Mouse (Mus musculus): ENCODE results near the gene Mink1. TPM values are rescaled to one million over a fixed set of nuclear protein-coding genes. Genes with fewer than 3 reads are reported as not detected.

The Mink1 gene
- polyA plus RNA-seq, 1 experiment = 41.3 TPM

GRCm38 (mm10) chr11:70623053-70623742, 60.5 kb downstream of the Mink1 start:
- WGBS = 65% methylated on average over 10 of the region's 10 CpGs
- DNase-seq (ENCODE audit: low read depth, low spot score) = no peak

- WGBS = 53% methylated on average over 4 of the region's 4 CpGs
These were observed 62.8 kb downstream of the Mink1 start for GRCm38 (mm10) chr11:70625473-70625872.

GRCm38 (mm10) chr11:70626877-70627276, 64.2 kb downstream of the Mink1 start:
- WGBS = 52% methylated on average over 4 of the region's 4 CpGs
- DNase-seq (ENCODE audit: low read depth, low spot score) = no peak

More at GRCm38 (mm10) chr11:70625473-70625872, 62.8 kb downstream of the Mink1 start:
- no peak for DNase-seq (ENCODE audit: low read depth, low spot score)

GRCm38 (mm10) chr11:70628431-70628830, 65.8 kb downstream of the Mink1 start:
- DNase-seq (ENCODE audit: low read depth, low spot score) = no peak
- WGBS = 68% methylated on average over 2 of the region's 2 CpGs

GRCm38 (mm10) chr11:70629557-70629956, 66.9 kb downstream of the Mink1 start:
- 23% methylated on average over 5 of the region's 5 CpGs for WGBS
- DNase-seq (ENCODE audit: low read depth, low spot score) = no peak

GRCm38 (mm10) chr11:70630129-70630528, 67.4 kb downstream of the Mink1 start:
- 57% methylated on average over 7 of the region's 7 CpGs for whole genome bisulfite sequencing
- no peak for DNase-seq (ENCODE audit: low read depth, low spot score)

GRCm38 (mm10) chr11:70635601-70636000, 72.9 kb downstream of the Mink1 start:
- WGBS = 66% methylated on average over 4 of the region's 4 CpGs
- DNase-seq (ENCODE audit: low read depth, low spot score) = no peak

GRCm38 (mm10) chr11:70637764-70638163, 75.1 kb downstream of the Mink1 start:
- 67% methylated on average over 1 of the region's 1 CpGs for WGBS
- no peak for DNase-seq (ENCODE audit: low read depth, low spot score)

- no peak for DNase-seq (ENCODE audit: low read depth, low spot score)
- 84% methylated on average over 1 of the region's 1 CpGs for WGBS
These were observed 75.6 kb downstream of the Mink1 start for GRCm38 (mm10) chr11:70638293-70638692.

GRCm38 (mm10) chr11:70638714-70639278, 76.1 kb downstream of the Mink1 start, which contains the start of gene Gp1ba:
TSS of gene Gp1ba (plus strand) at chr11:70639122.
- no peak for DNase-seq (ENCODE audit: low read depth, low spot score)
- 34% methylated on average over 5 of the region's 5 CpGs for WGBS

- DNase-seq (ENCODE audit: low read depth, low spot score) = no peak
- 56% methylated on average over 8 of the region's 8 CpGs for WGBS
These were observed 77.3 kb downstream of the Mink1 start for GRCm38 (mm10) chr11:70639976-70640375.

GRCm38 (mm10) chr11:70641241-70641640, 78.6 kb downstream of the Mink1 start:
- DNase-seq (ENCODE audit: low read depth, low spot score) = no peak
- 76% methylated on average over 7 of the region's 7 CpGs for WGBS

- WGBS = 87% methylated on average over 6 of the region's 6 CpGs
- DNase-seq (ENCODE audit: low read depth, low spot score) = no peak
These were observed 80.4 kb downstream of the Mink1 start for GRCm38 (mm10) chr11:70643051-70643450.

- no peak for DNase-seq (ENCODE audit: low read depth, low spot score)
- 94% methylated on average over 8 of the region's 8 CpGs for WGBS
These were observed 82.0 kb downstream of the Mink1 start for GRCm38 (mm10) chr11:70644564-70645103.

GRCm38 (mm10) chr11:70645461-70646258, 83.0 kb downstream of the Mink1 start:
- 78% methylated on average over 12 of the region's 12 CpGs for WGBS
- DNase-seq (ENCODE audit: low read depth, low spot score) = no peak

GRCm38 (mm10) chr11:70646259-70646555, 83.5 kb downstream of the Mink1 start:
- no peak for DNase-seq (ENCODE audit: low read depth, low spot score)
- WGBS = 2% methylated on average over 3 of the region's 3 CpGs

GRCm38 (mm10) chr11:70646691-70647650, 84.3 kb downstream of the Mink1 start, which contains the start of the genes Rnf167 and Slc25a11:
TSS of gene Rnf167 (plus strand) at chr11:70647235.
TSS of gene Slc25a11 (minus strand) at chr11:70647479.
- WGBS = under 1% methylated on average over 63 of the region's 63 CpGs
- peak; percentile 94 for DNase-seq (ENCODE audit: low read depth, low spot score)

- 2% methylated on average over 28 of the region's 28 CpGs for WGBS
- DNase-seq (ENCODE audit: low read depth, low spot score) = no peak
These were observed 85.2 kb downstream of the Mink1 start for GRCm38 (mm10) chr11:70647716-70648420.

- no peak for DNase-seq (ENCODE audit: low read depth, low spot score)
- WGBS = 35% methylated on average over 4 of the region's 4 CpGs
These were observed 85.8 kb downstream of the Mink1 start for GRCm38 (mm10) chr11:70648512-70648911.
